Mouse (Mus musculus) intestine, postnatal 0 days (tissue): Measurements from ENCODE around the gene Platr25. TPM values are rescaled to one million over a fixed set of nuclear protein-coding genes. Genes with fewer than 3 reads are reported as not detected.
A peak's percentile ranks its signal among the peaks of the same experiment; 100 is the strongest.
"Not testable (repeated sequence)": the region's sequence is repeated elsewhere in the genome, so short reads cannot be mapped to it uniquely, and the experiment has no call there.

Experiments used
- ATAC-seq: fragments of 200-750 bp; cut with Nextera tagmentation; 2 replicates; pipeline ENCODE4 v1.8.0; 2017; ENCODE audit warnings: mild to moderate bottlenecking, moderate TSS enrichment, moderate library complexity
- H3K27ac ChIP-seq: fragments of 300-500 bp; sonication (generic); 2 replicates; pipeline ENCODE4 v1.5.1; 2014; ENCODE audit warnings: mild to moderate bottlenecking, low read depth, low read length, moderate library complexity
- H3K27me3 ChIP-seq: fragments of 300-500 bp; sonication (generic); replicated peaks from 2 replicates; pipeline ENCODE4 v1.6.1; 2014; ENCODE audit warnings: low read length, mixed read lengths; ENCODE audit not compliant: control insufficient read depth, insufficient read depth
- H3K36me3 ChIP-seq: fragments of 300-500 bp; sonication (generic); 2 replicates; pipeline ENCODE4 v1.6.1; 2014; ENCODE audit warnings: mild to moderate bottlenecking, moderate library complexity; ENCODE audit not compliant: control insufficient read depth, insufficient read depth
- H3K4me1 ChIP-seq: fragments of 300-500 bp; sonication (generic); replicated peaks from 2 replicates; pipeline ENCODE4 v1.6.1; 2014; ENCODE audit warnings: antibody characterized with exemption, low read length, mixed read lengths; ENCODE audit not compliant: control insufficient read depth, insufficient read depth
- H3K4me2 ChIP-seq: fragments of 300-500 bp; sonication (generic); replicated peaks from 2 replicates; pipeline ENCODE4 v1.6.1; 2014; ENCODE audit warnings: low read depth, mild to moderate bottlenecking, moderate library complexity
- H3K4me3 ChIP-seq: fragments of 300-500 bp; sonication (generic); 2 replicates; pipeline ENCODE4 v1.5.1; 2014; ENCODE audit warnings: low read depth, low read length
- H3K9ac ChIP-seq: fragments of 300-500 bp; sonication (generic); 2 replicates; pipeline ENCODE4 v1.6.1; 2014; ENCODE audit warnings: mild to moderate bottlenecking, low read depth, low read length
- H3K9me3 ChIP-seq: fragments of 300-500 bp; sonication (generic); 2 replicates; pipeline ENCODE4 v1.6.1; 2016; ENCODE audit warnings: mixed run types; ENCODE audit not compliant: control insufficient read depth
- CTCF ChIP-seq: sonication (generic); IDR thresholded peaks from 2 replicates; pipeline ENCODE4 v1.5.1; 2016; ENCODE audit warnings: low read depth, mild to moderate bottlenecking, control low read depth, antibody characterized with exemption, moderate library complexity
- WGBS: fragments of 180-500 bp; shearing (Covaris S2); extraction: QIAGEN DNeasy Blood & Tissue Kit; methylation state at CpG from one replicate; pipeline ENCODE4 v1.1.7; 2014; 5-methylcytosine and 5-hydroxymethylcytosine counted together
- microRNA counts: library from miRNA; unstranded; fragments of <30 nt; microRNA quantifications from one replicate; lab custom pipeline; 2016
- microRNA-seq: library from miRNA; unstranded; fragments of <30 nt; microRNA quantifications from one replicate; pipeline ENCODE4, GENCODE M21; 2016
- polyA plus RNA-seq: library from polyadenylated mRNA; unstranded; fragments of >200 nt; fragmentation: Nextera tagmentation; extraction: Ambion mirVana; gene quantifications from 2 replicates; pipeline ENCODE4 v1.2.1, GENCODE M21; 2015

The Platr25 gene
- polyA plus RNA-seq, 1 experiment from 2014 or later: 6.4 TPM

DNA sequence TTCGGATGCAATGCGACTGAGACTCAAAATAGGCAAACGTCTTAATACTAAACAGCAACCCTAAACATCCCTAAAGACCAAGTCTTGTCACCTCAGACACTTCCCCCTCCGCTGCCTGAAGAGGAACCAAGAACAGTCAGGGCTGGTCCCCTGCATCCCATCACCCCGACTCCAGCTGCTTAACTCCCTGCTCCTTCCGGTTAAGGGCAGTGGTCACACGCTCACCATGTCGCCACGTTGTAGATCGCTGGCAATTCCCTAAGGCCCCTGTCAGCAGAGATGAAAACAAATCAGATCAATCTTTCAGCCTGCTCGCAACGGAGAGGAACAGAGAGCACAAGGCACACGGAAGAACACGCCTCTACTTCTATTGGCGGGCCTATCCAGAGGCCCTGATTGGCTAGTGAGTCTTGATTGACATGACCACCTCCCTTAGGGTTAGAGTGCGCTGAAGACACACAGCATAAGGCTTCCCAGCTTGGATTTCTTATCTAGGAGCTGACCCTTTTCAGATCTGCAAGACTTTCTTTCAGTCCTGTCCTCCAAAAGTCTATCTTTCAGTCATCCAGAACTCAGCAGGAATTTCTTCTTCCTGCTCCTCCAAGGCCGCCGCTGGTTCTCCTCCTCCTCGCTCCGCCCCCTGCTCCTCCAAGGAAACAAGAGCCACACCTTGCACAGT is 75.8 kb downstream of the Platr25 start:
- H3K4me1 ChIP-seq, H3K9me3 ChIP-seq, H3K36me3 ChIP-seq, H3K27me3 ChIP-seq, H3K27ac ChIP-seq, H3K9ac ChIP-seq: not testable (repeated sequence)
- Histone ChIP-seq H3K4me3 (peak overlapping the region; percentile 43), H3K4me2 (peak overlapping the region; percentile 66)
- ATAC-seq: peak; percentile 100
- under 1% methylated on average over 16 of the region's 20 CpGs for WGBS

DNA sequence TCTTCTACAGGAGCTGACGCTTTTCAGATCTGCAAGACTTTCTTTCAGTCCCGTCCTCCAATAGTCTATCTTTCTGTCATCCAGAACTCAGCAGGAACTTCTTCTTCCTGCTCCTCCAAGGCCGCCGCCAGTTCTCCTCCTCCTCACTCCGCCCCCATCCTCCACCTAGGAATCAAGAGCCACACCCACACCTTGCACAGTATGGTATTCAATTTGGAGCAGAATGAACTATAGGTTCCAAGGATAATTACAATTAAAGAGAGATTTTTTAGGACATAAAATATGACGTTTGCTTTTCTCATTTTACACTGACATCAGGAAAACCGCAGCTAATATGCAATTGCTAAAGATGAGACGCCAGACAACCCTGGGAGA is 107.2 kb downstream of the Platr25 start:
- H3K4me3 ChIP-seq: peak overlapping the region; percentile 46
- H3K4me1 ChIP-seq: no peaks in the 10 kb centered on the region
- TF ChIP-seq CTCF: no peak
- peak overlapping the region; percentile 35; the same call in 1 of the 2 replicates for H3K9ac ChIP-seq
- H3K27ac ChIP-seq: no peak overlapping the region
- peak overlapping the region; percentile 68 for H3K4me2 ChIP-seq
- H3K9me3 ChIP-seq: no peaks in the 10 kb centered on the region
- H3K27me3 ChIP-seq: no peaks in the 10 kb centered on the region
- 19% methylated on average over 8 of the region's 8 CpGs for WGBS
- peak; percentile 87 for ATAC-seq
- H3K36me3 ChIP-seq: no peaks in the 10 kb centered on the region

DNA sequence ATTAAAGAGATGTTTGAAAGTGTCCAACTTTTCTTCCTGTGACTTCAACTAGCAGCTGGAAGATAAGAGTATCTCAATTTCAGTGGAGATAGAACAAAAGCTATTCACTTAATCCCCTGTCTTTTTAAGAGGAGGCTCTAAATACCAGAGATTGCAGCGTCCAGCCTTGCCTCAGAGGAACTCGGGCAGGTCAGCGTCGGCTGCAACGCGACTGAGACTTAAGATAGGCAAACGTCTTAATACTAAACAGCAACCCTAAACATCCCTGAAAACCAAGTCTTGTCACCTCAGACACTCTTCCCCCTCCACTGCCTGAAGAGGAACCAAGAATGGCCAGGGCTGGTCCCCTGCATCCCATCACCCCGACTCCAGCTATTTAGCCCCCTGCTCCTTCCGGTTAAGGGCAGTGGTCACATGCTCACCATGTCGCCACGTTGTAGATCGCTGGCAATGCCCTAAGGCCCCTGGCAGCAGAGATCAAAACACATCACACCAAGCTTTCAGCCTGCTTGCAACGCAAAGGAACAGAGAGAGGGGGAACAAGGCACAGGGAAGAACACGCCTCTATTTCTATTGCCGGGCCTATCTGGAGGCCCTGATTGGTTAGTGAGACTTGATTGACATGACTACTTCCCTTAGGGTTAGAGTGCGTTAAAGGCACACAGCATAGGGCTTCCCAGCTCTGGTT is 107.7 kb downstream of the Platr25 start:
- H3K9me3 ChIP-seq, H3K4me1 ChIP-seq, H3K27me3 ChIP-seq, H3K36me3 ChIP-seq, H3K27ac ChIP-seq: not testable (repeated sequence)
- ATAC-seq: peak; percentile 100
- Histone ChIP-seq H3K4me3 (peak overlapping the region; percentile 46), H3K4me2 (peak overlapping the region; percentile 68), H3K9ac (peak overlapping the region; percentile 35; the same call in 1 of the 2 replicates)
- 3% methylated on average over 16 of the region's 16 CpGs for WGBS

DNA sequence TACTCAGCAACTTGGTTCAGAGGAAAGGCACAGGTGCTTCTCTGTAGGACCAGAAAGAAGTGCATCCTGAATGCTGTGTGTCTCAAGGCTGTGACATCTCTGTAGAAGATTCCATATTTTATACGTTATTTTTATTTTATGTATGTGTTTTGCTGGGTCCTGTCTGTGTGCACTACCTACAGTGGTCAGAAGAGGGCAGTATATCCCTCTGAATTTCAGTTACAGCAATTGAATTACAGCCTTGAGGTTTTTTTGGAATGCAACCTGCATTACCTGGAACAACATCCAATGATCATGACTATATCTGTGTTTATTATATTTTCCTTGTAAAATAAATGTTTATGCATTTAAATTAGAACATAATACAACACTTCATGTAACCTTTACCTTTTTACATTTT is 133.4 kb downstream of the Platr25 start:
- not testable (repeated sequence) for H3K4me3 ChIP-seq, H3K27me3 ChIP-seq, ATAC-seq, H3K4me2 ChIP-seq, H3K9ac ChIP-seq, H3K9me3 ChIP-seq, H3K4me1 ChIP-seq, H3K27ac ChIP-seq, H3K36me3 ChIP-seq
- 43% methylated on average over 1 of the region's 1 CpGs for WGBS
- peak; percentile 73 for TF ChIP-seq CTCF

DNA sequence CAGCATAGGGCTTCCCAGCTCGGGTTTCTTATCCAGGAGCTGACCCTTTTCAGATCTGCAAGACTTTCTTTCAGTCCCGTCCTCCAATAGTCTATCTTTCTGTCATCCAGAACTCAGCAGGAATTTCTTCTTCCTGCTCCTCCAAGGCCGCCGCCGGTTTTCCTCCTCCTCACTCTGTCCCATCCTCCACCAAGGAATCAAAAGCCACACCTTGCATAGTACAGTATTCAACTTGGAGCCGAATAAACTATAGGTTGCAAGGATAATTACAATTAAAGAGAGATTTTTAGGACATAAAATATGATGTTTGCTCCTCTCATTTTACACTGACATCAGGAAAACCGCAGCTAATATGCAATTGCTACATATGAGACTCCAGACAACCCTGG is 136.2 kb downstream of the Platr25 start:
- H3K4me1 ChIP-seq, H3K36me3 ChIP-seq, H3K27ac ChIP-seq, H3K9me3 ChIP-seq, H3K9ac ChIP-seq, H3K27me3 ChIP-seq: not testable (repeated sequence)
- Histone ChIP-seq H3K4me3 (peak overlapping the region; percentile 47), H3K4me2 (peak overlapping the region; percentile 72)
- peak; percentile 63 for ATAC-seq
- 6% methylated on average over 7 of the region's 7 CpGs for WGBS

DNA sequence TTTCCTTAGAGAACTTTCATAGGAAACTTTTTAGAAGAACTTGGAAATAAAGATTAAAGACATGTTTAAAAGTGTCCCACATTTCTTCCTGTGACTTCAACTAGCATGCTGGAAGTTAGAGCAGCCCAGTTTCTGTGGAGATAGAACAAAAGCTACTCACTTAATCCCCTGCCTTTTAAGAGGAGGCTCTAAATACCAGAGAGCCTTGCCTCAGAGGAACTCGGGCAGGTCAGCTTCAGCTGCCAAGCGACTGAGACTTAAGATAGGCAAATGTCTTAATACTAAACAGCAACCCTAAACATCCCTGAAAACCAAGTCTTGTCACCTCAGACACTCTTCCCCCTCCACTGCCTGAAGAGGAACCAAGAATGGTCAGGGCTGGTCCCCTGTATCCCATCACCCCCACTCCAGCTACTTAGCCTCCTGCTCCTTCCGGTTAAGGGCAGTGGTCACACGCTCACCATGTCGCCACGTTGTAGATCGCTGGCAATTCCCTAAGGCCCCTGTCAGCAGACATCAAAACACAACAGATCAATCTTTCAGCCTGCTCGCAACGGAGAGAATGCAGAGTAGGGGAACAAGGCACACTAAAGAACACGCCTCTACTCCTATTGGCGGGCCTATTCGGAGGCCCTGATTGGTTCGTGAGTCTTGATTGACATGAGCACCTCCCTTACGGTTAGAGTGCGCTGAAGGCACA is 136.8 kb downstream of the Platr25 start, which contains the start of gene 6720489N17Rik:
Gene 6720489N17Rik (minus strand): TSS at position 606 of the 700 bp plus-strand sequence.
- WGBS: under 1% methylated on average over 15 of the region's 15 CpGs
- ATAC-seq: peak; percentile 99
- not testable (repeated sequence) for H3K36me3 ChIP-seq

More for the DNA sequence above, 136.8 kb downstream of the Platr25 start, which contains the start of gene 6720489N17Rik:
- H3K9me3 ChIP-seq, H3K4me1 ChIP-seq, H3K27me3 ChIP-seq, H3K27ac ChIP-seq: not testable (repeated sequence)
- H3K4me3 ChIP-seq: peak within 1 kb of the TSS; percentile 47
- H3K4me2 ChIP-seq: peak within 1 kb of the TSS; percentile 72
- peak within 1 kb of the TSS; percentile 17; the same call in 1 of the 2 replicates for H3K9ac ChIP-seq

MicroRNAs within 50 kb of the gene (microRNA counts, 519-probe panel; counts per million panel counts)
- not detected for microRNA mmu-miR-713 (lab: Ali Mortazavi, UCI)

Small RNAs within 50 kb of the gene (microRNA-seq; reads per million reads assigned to microRNA genes)
- not detected for gene Gm24020
- not detected for gene Gm24588
- gene Mir713: not detected

Other genes with a start within 250 kb of the Platr25 start
- gene Zfp935, start 202.2 kb downstream of the Platr25 start, polyA plus RNA-seq: 0.21 TPM in 1 of 2 replicates, not detected in the other
- 6.2 and 6.4 TPM in 2 replicates for gene Zfp934, start 189.5 kb downstream of the Platr25 start, polyA plus RNA-seq
- 1.7 and 2.8 TPM in 2 replicates for gene 6720489N17Rik, start 136.5 kb downstream of the Platr25 start, polyA plus RNA-seq
- gene Gm5141, start 25.1 kb upstream of the Platr25 start, polyA plus RNA-seq: 1.2 and 1.7 TPM in 2 replicates
- gene Fbp2, start 97.7 kb upstream of the Platr25 start, polyA plus RNA-seq: 474 and 501 TPM in 2 replicates
- gene Fbp1, start 127.6 kb upstream of the Platr25 start, polyA plus RNA-seq: 529 and 593 TPM in 2 replicates
- 72.7 and 73.3 TPM in 2 replicates for gene 2010111I01Rik, start 204.2 kb upstream of the Platr25 start, polyA plus RNA-seq